17 mouse cellular contexts compared by ENCODE assay signal in the genomic region with DNA sequence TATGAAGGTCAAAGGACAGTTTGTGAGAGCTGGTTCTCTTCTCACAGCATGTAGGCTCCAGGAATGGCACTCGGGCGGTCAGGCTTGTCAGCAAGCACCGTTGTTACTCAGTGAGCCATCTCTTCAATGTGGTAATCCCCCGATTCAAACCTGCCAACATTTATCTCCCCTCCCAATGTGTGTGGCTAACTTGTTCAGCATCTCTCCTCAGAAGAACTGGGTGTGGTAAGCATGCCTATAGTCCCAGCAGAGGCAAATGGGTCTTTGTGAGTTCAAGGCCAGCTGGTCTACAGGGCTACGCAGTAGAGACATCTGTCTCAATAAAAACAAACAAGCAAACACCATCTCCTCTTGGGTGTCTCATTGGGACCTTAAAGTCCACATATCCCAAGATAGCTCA.
"Had no signal": no experiment of that assay in that cellular context is flagged by ENCODE, and none has a peak within 500 bp of the region (broad histone marks: within the 10 kb centered on the region; RNA-seq: fewer than 3 reads in every experiment).

No protein-coding gene starts in this region.

- H3K4me3 ChIP-seq: liver, embryonic 13.5 days; liver, embryonic 15.5 days; lung, embryonic 15.5 days; megakaryocyte, embryonic 14.5 days; midbrain, embryonic 13.5 days; midbrain, embryonic 15.5 days; neural tube, embryonic 12.5 days had no signal

- H3K36me3 ChIP-seq: liver, embryonic 13.5 days; liver, embryonic 15.5 days; lung, embryonic 15.5 days; midbrain, embryonic 13.5 days; midbrain, embryonic 15.5 days; neural tube, embryonic 12.5 days had no signal

- DNase-seq: liver, embryonic 13.5 days; liver, postnatal 0 days; lung, adult 2 months; lung, postnatal 14 days; lung, postnatal 36 days; right cerebral cortex, adult 18-20 months; right cerebral cortex, postnatal 25 days; right cerebral cortex, postnatal 4 days; spleen, adult 18-20 months; thymus, adult 18-20 months had no signal

- H3K27me3 ChIP-seq: liver, embryonic 13.5 days; liver, embryonic 15.5 days; lung, embryonic 15.5 days; midbrain, embryonic 13.5 days; midbrain, embryonic 15.5 days; neural tube, embryonic 12.5 days had no signal

- H3K4me1 ChIP-seq: liver, embryonic 13.5 days; lung, embryonic 15.5 days; midbrain, embryonic 13.5 days; midbrain, embryonic 15.5 days; neural tube, embryonic 12.5 days had no signal

- H3K27ac ChIP-seq: liver, embryonic 13.5 days; liver, embryonic 15.5 days; lung, embryonic 15.5 days; macrophage; midbrain, embryonic 13.5 days; midbrain, embryonic 15.5 days; neural tube, embryonic 12.5 days had no signal
